Mouse (Mus musculus) CD4-positive, CD25-positive, alpha-beta regulatory T cell, adult 9 weeks (primary cell): ENCODE data around the gene Tgif2lx2. TPM values are rescaled to one million over a fixed set of nuclear protein-coding genes. Genes with fewer than 3 reads are reported as not detected.

Experiments used
- polyA plus RNA-seq: library from polyadenylated mRNA; unstranded; fragments of 100-300 nt; shearing (Covaris generic); gene quantifications from one replicate; pipeline ENCODE4 v1.2.1, GENCODE M21; 2017

The Tgif2lx2 gene
- not detected for polyA plus RNA-seq

DNA sequence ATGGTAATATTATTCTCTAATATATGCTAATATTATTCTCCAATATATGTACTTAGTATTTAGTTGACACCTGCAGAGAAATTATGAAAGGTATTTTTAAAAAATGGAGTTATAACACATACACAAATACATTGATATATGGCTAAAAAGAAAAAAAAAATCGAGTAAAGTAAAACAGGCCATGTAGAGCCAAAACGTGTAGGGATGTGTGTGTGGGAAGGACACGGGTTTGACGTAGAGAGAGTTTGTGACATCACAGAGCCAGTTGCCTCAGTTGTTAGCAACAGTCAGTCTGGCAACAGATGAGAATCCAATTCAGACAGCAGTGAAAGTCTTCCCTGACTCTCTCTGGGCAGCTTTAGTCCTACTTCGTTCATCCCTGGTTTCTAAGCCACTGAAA lies at the start of gene Tgif2lx2:
Gene Tgif2lx2 (plus strand): TSS at position 301 of the 400 bp plus-strand sequence.

Other genes starting within 250 kb of the Tgif2lx2 start
- not detected for gene Tgif2lx1, start 53.5 kb downstream of the Tgif2lx2 start, polyA plus RNA-seq